Mouse (Mus musculus) limb, embryonic 12.5 days (tissue): ENCODE results near the gene Mras. TPM values are rescaled to one million over a fixed set of nuclear protein-coding genes. Genes with fewer than 3 reads are reported as not detected.

Experiments used
- ATAC-seq: fragments of 200-750 bp; cut with Nextera tagmentation; 2 replicates; pipeline ENCODE4 v1.8.0; 2017; ENCODE audit warnings: low read depth, moderate TSS enrichment; ENCODE audit not compliant: insufficient number of reproducible peaks, insufficient read depth, low FRiP score, low TSS enrichment
- H3K27ac ChIP-seq: fragments of 300-500 bp; sonication (generic); 2 replicates; pipeline ENCODE4 v1.5.1; 2016; ENCODE audit warnings: mild to moderate bottlenecking, moderate library complexity
- H3K27me3 ChIP-seq: fragments of 300-500 bp; sonication (generic); 2 replicates; pipeline ENCODE4 v1.6.1; 2016; ENCODE audit warnings: mild to moderate bottlenecking, moderate library complexity
- H3K36me3 ChIP-seq: fragments of 300-500 bp; sonication (generic); 2 replicates; pipeline ENCODE4 v1.6.1; 2016; ENCODE audit warnings: mild to moderate bottlenecking, moderate library complexity
- H3K4me1 ChIP-seq: fragments of 300-500 bp; sonication (generic); replicated peaks from 2 replicates; pipeline ENCODE4 v1.6.1; 2016
- H3K4me2 ChIP-seq: fragments of 300-500 bp; sonication (generic); 2 replicates; pipeline ENCODE4 v1.6.1; 2016; ENCODE audit warnings: mild to moderate bottlenecking, moderate library complexity
- H3K4me3 ChIP-seq: fragments of 300-500 bp; sonication (generic); replicated peaks from 2 replicates; pipeline ENCODE4 v1.5.1; 2016; ENCODE audit warnings: mild to moderate bottlenecking
- H3K9ac ChIP-seq: fragments of 300-500 bp; sonication (generic); replicated peaks from 2 replicates; pipeline ENCODE4 v1.6.1; 2016; ENCODE audit warnings: mild to moderate bottlenecking, moderate library complexity
- H3K9me3 ChIP-seq: fragments of 300-500 bp; sonication (generic); 2 replicates; pipeline ENCODE4 v1.6.1; 2016; ENCODE audit warnings: mild to moderate bottlenecking, moderate library complexity
- WGBS: fragments of 180-500 bp; shearing (Covaris S2); methylation state at CpG from one replicate; pipeline ENCODE4 v1.1.7; 2016; 5-methylcytosine and 5-hydroxymethylcytosine counted together
- polyA plus RNA-seq: library from polyadenylated mRNA; unstranded; fragments of >200 nt; fragmentation: Nextera tagmentation; extraction: Ambion mirVana; gene quantifications from 2 replicates; pipeline ENCODE4 v1.2.1, GENCODE M21; 2016

Gene Mras
- polyA plus RNA-seq, 1 experiment from 2014 or later = 16.6 TPM

DNA sequence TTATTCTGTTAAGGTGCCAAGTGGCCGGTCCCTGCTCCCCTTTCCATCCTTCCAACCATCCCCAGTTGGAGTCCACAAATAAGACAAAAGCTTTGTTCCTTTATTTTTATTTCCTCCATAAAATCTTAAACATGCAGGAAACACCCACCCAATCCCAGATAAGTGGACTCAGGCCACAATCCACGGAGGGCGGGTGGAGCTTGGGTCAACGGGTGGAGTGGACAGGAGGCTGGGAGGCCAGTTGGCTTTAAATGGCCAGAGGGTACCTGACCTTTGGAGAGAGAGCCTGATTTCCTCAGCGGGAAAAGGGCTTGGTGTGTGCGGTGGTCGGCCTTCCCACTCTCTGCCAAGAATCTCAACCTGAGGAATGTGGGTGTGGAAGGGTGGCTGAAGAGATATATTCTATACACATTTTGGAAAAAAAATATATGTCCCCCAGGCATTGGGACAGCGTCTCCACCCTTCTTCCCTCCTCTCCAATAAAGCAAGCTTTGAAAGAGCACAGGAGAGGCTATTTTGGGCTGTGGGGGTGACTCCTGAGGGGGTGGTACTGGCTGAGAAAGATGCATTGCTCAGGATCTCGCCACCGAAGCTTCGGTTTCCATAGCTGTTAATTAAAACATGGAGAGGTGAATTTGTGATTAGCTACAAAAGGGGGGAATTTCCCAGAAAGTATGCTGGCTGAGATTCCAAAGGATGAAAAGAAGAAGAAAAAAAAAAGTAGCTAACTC, 8.4 kb downstream of the Mras start:
- H3K4me2 ChIP-seq = no peak overlapping the region
- no peak overlapping the region for H3K4me3 ChIP-seq
- no peak overlapping the region for H3K27ac ChIP-seq
- peaks cover 40% of the 10 kb centered on the region for H3K4me1 ChIP-seq
- H3K9me3 ChIP-seq = no peaks in the 10 kb centered on the region
- H3K9ac ChIP-seq = no peak overlapping the region
- 80% methylated on average over 11 of the region's 11 CpGs for WGBS
- no peaks in the 10 kb centered on the region for H3K27me3 ChIP-seq
- H3K36me3 ChIP-seq = no peaks in the 10 kb centered on the region
- no peak for ATAC-seq

DNA sequence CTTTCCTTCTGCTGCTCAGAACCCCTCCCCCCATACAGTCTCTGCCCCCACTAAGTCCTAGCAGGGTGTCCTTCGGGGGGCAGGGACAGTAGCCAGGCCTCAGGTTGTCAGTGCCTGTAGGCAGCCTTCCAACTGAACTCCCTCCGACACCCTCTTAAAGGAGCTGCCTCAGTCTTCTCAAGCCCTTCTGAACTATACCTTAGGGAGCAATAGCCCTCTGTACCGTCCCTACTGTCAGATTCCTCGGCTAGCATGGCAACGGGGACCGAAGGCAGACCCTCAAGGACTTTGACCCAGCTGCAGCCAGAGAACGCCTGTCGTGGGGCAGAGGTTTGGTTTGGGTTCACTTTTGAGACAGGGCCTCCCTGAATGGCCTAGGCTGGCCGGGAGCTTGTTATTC, 11.9 kb downstream of the Mras start:
- WGBS = 63% methylated on average over 9 of the region's 9 CpGs
- Histone ChIP-seq H3K36me3 (no peaks in the 10 kb centered on the region; the same call in 1 of the 2 replicates), H3K27ac (peak overlapping the region; percentile 47; the same call in 1 of the 2 replicates), H3K9ac (no peak overlapping the region), H3K27me3 (no peaks in the 10 kb centered on the region), H3K9me3 (no peaks in the 10 kb centered on the region), H3K4me2 (no peak overlapping the region), H3K4me3 (no peak overlapping the region), H3K4me1 (peaks cover 50% of the 10 kb centered on the region)
- no peak for ATAC-seq

GRCm38 (mm10) chr9:99424574-99424863, 12.7 kb downstream of the Mras start:
- ATAC-seq = peak; percentile 9; the same call in 1 of the 2 replicates
- Histone ChIP-seq H3K9ac (no peak overlapping the region), H3K4me3 (no peak overlapping the region), H3K4me1 (peaks cover 53% of the 10 kb centered on the region), H3K27ac (peak overlapping the region; percentile 47; the same call in 1 of the 2 replicates), H3K36me3 (no peaks in the 10 kb centered on the region; the same call in 1 of the 2 replicates), H3K27me3 (no peaks in the 10 kb centered on the region), H3K4me2 (no peak overlapping the region), H3K9me3 (no peaks in the 10 kb centered on the region)
- WGBS = 50% methylated on average over 4 of the region's 4 CpGs

- ATAC-seq = peak; percentile 15; the same call in 1 of the 2 replicates
- no peak overlapping the region for H3K4me2 ChIP-seq
- H3K9ac ChIP-seq = no peak overlapping the region
- H3K27me3 ChIP-seq = no peaks in the 10 kb centered on the region
- H3K36me3 ChIP-seq = no peaks in the 10 kb centered on the region; the same call in 1 of the 2 replicates
- no peaks in the 10 kb centered on the region for H3K9me3 ChIP-seq
- peaks cover 51% of the 10 kb centered on the region for H3K4me1 ChIP-seq
- peak overlapping the region; percentile 47; the same call in 1 of the 2 replicates for H3K27ac ChIP-seq
- WGBS = 56% methylated on average over 9 of the region's 9 CpGs
- H3K4me3 ChIP-seq = no peak overlapping the region
Measured at GRCm38 (mm10) chr9:99423692-99424573, 13.2 kb downstream of the Mras start.

DNA sequence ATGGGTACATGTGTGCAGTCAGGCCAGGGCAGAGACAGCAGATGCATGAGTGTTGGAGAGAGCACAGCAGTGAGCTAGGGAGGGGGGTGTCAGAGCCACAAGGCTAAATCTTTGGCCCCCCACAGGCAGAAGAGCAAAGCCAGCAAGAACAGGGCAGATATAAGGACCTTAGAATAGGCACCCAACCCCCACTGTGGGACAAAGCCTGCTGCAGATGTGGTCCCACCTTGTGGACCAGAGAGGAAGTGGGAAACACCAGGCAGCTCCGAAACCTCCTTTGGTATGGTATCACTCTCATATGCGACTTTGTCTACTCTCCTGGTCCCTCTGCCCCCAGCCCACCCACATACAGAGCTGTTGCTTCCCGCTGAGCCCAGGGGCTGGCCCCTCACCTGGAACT, 15.3 kb downstream of the Mras start:
- peaks cover 65% of the 10 kb centered on the region for H3K4me1 ChIP-seq

DNA sequence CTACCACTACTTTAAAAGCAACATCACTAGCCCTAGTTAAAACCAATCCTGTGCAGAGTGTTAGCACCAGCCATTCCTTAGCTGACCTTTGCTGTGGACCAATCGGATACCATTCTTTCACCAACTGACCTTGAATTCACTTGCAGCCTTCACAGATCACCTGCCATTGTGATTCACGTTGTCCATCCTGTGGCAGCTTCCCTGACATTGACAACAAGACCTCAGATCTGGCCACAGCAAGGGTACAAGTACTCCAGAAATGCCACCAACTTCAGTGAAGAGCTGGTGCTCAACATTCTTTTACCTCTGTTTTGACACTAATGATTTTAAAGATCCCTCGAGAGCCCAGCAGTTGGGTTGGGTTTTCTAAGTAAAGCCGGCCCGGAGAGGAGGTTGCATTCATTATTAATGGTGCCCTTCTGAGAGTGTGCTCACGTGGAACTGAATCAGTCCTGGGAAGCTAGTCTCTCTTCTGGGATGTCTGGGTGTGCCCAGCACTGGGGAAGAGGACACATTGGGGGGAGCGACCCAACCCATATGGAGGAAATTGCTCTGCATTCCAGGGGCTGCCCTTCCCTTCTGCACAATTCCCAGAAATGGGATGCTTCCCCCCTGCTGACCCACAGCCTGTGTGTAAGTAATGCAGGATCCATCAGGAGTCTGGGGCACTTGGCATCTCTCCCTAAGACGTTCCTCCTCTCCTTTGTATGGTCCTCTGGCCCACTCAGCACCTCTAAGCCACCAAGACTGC, 17.1 kb downstream of the Mras start:
- no peaks in the 10 kb centered on the region for H3K9me3 ChIP-seq
- no peak overlapping the region for H3K4me3 ChIP-seq
- H3K27ac ChIP-seq = no peak overlapping the region
- no peak overlapping the region for H3K9ac ChIP-seq
- WGBS = 87% methylated on average over 8 of the region's 8 CpGs
- H3K27me3 ChIP-seq = no peaks in the 10 kb centered on the region
- no peak overlapping the region for H3K4me2 ChIP-seq
- no peaks in the 10 kb centered on the region; the same call in 1 of the 2 replicates for H3K36me3 ChIP-seq
- peaks cover 61% of the 10 kb centered on the region for H3K4me1 ChIP-seq
- ATAC-seq = no peak

More for the DNA sequence above, 15.3 kb downstream of the Mras start:
- H3K27me3 ChIP-seq = no peaks in the 10 kb centered on the region
- H3K36me3 ChIP-seq = no peaks in the 10 kb centered on the region; the same call in 1 of the 2 replicates
- H3K4me2 ChIP-seq = no peak overlapping the region
- 67% methylated on average over 3 of the region's 3 CpGs for WGBS
- H3K27ac ChIP-seq = no peak overlapping the region
- H3K9ac ChIP-seq = no peak overlapping the region
- no peaks in the 10 kb centered on the region for H3K9me3 ChIP-seq
- ATAC-seq = no peak
- no peak overlapping the region for H3K4me3 ChIP-seq

DNA sequence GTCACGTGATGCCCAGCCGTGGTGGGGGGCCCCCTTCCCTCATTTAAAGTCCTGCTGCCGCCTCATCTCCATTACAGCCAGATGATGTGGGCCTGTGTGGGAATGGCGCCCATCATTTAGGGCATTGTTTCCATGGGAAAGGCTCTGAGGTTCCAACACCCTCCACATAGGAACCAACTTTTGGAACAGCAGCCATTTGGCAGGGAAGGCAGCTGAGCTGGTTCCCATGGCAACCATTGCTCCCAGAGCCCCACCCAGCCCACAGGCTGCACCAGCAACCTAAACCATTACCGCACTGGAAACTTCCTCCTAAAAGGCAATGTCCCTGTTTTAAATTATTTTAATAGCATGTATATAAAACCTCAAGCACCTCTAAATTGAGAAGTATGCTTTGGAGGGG, 18.8 kb downstream of the Mras start:
- Histone ChIP-seq H3K9ac (no peak overlapping the region), H3K4me2 (no peak overlapping the region), H3K9me3 (no peaks in the 10 kb centered on the region), H3K27ac (no peak overlapping the region), H3K4me3 (no peak overlapping the region), H3K4me1 (peaks cover 50% of the 10 kb centered on the region), H3K27me3 (no peaks in the 10 kb centered on the region), H3K36me3 (no peaks in the 10 kb centered on the region; the same call in 1 of the 2 replicates)
- no peak for ATAC-seq
- WGBS = 51% methylated on average over 5 of the region's 5 CpGs

- WGBS = 85% methylated on average over 4 of the region's 4 CpGs
- no peaks in the 10 kb centered on the region; the same call in 1 of the 2 replicates for H3K36me3 ChIP-seq
- peaks cover 45% of the 10 kb centered on the region for H3K4me1 ChIP-seq
- no peak overlapping the region for H3K4me2 ChIP-seq
- ATAC-seq = no peak
- no peak overlapping the region for H3K27ac ChIP-seq
- no peak overlapping the region for H3K4me3 ChIP-seq
- no peak overlapping the region for H3K9ac ChIP-seq
- no peaks in the 10 kb centered on the region for H3K9me3 ChIP-seq
- no peaks in the 10 kb centered on the region for H3K27me3 ChIP-seq
Measured at GRCm38 (mm10) chr9:99417288-99417846, 19.8 kb downstream of the Mras start.

DNA sequence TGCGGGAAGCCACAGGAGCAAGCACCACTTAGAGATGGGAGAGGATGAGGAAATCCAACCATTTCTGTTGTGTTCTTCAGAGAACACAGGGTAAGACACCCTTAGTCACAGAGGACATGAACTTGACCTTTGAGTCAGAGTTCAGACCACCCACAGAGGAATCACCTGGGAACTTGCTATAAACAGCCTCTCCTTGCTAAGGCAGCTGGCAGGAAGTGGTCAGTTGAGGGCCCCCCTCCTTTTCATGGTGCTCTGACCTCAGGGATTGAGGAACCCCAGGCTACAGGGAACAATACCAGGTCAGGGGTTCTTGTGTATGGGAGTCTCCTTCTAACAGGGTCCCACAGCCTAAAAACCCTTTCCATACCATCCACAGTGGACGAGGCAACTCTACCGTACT, 20.4 kb downstream of the Mras start:
- Histone ChIP-seq H3K9ac (no peak overlapping the region), H3K4me2 (no peak overlapping the region), H3K4me3 (no peak overlapping the region), H3K27me3 (no peaks in the 10 kb centered on the region), H3K4me1 (peaks cover 39% of the 10 kb centered on the region), H3K36me3 (no peaks in the 10 kb centered on the region; the same call in 1 of the 2 replicates), H3K27ac (no peak overlapping the region), H3K9me3 (no peaks in the 10 kb centered on the region)
- no peak for ATAC-seq
- WGBS = 85% methylated on average over 3 of the region's 3 CpGs

DNA sequence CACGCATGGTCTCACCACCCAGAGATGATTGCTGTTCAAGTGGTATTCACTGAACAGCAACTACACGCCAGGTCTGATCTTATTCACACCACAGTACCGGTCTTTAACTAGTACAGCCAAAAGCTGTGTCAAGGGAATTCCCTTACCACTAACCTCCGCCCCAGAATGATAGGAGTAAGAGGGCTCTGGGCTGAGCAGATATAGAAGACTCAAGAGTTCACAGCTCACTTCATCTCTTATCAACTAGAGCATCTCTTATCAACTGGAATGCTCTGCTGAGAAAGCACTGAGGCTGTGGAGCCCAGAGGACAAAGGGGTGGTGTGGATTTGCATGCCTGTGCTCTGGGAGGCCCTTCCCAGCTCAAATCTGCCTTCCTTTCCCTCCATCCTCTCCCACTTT, 25.4 kb downstream of the Mras start:
- 89% methylated on average over 4 of the region's 4 CpGs for WGBS
- H3K4me1 ChIP-seq = peaks cover 9% of the 10 kb centered on the region
- no peaks in the 10 kb centered on the region for H3K27me3 ChIP-seq
- no peak overlapping the region for H3K4me3 ChIP-seq
- H3K4me2 ChIP-seq = no peak overlapping the region
- no peaks in the 10 kb centered on the region for H3K36me3 ChIP-seq
- H3K9me3 ChIP-seq = no peaks in the 10 kb centered on the region
- no peak for ATAC-seq
- H3K9ac ChIP-seq = no peak overlapping the region
- no peak overlapping the region for H3K27ac ChIP-seq
